Mouse (Mus musculus) neural tube, embryonic 11.5 days (tissue): Measurements from ENCODE around the gene Cmss1. TPM values are rescaled to one million over a fixed set of nuclear protein-coding genes. Genes with fewer than 3 reads are reported as not detected.
A peak's percentile ranks its signal among the peaks of the same experiment; 100 is the strongest.

Experiments
- ATAC-seq: fragments of 200-750 bp; cut with Nextera tagmentation; 2 replicates; pipeline ENCODE4 v1.8.0; 2017; ENCODE audit warnings: moderate number of reproducible peaks, mild to moderate bottlenecking, moderate TSS enrichment, moderate library complexity; ENCODE audit not compliant: insufficient read depth, low FRiP score, low TSS enrichment
- DNase-seq: peaks from one replicate; pipeline ENCODE4 v3.0.0-alpha.2; 2015; ENCODE audit warnings: low spot score
- H3K27ac ChIP-seq: fragments of 300-500 bp; sonication (generic); 2 replicates; pipeline ENCODE4 v1.5.1; 2014; ENCODE audit warnings: low read depth, mild to moderate bottlenecking, low read length
- H3K27me3 ChIP-seq: fragments of 300-500 bp; sonication (generic); 2 replicates; pipeline ENCODE4 v1.6.1; 2014; ENCODE audit warnings: mild to moderate bottlenecking, low read length, mixed read lengths; ENCODE audit not compliant: control insufficient read depth, insufficient read depth
- H3K36me3 ChIP-seq: fragments of 300-500 bp; sonication (generic); 2 replicates; pipeline ENCODE4 v1.6.1; 2014; ENCODE audit warnings: mild to moderate bottlenecking, low read length, moderate library complexity, mixed read lengths; ENCODE audit not compliant: control insufficient read depth, insufficient read depth
- H3K4me1 ChIP-seq: fragments of 300-500 bp; sonication (generic); 2 replicates; pipeline ENCODE4 v1.6.1; 2014; ENCODE audit warnings: low read length, mixed read lengths; ENCODE audit not compliant: control insufficient read depth, insufficient read depth
- H3K4me2 ChIP-seq: fragments of 300-500 bp; sonication (generic); 2 replicates; pipeline ENCODE4 v1.6.1; 2014; ENCODE audit warnings: low read depth, mild to moderate bottlenecking, moderate library complexity
- H3K4me3 ChIP-seq: fragments of 300-500 bp; sonication (generic); 2 replicates; pipeline ENCODE4 v1.5.1; 2014; ENCODE audit warnings: low read depth, low read length
- H3K9ac ChIP-seq: fragments of 300-500 bp; sonication (generic); 2 replicates; pipeline ENCODE4 v1.6.1; 2014; ENCODE audit warnings: mild to moderate bottlenecking, low read length
- H3K9me3 ChIP-seq: fragments of 300-500 bp; sonication (generic); 2 replicates; pipeline ENCODE4 v1.6.1; 2016; ENCODE audit warnings: low read length; ENCODE audit not compliant: control insufficient read depth
- WGBS: fragments of 180-500 bp; shearing (Covaris S2); extraction: QIAGEN DNeasy Blood & Tissue Kit; methylation state at CpG from one replicate; pipeline ENCODE4 v1.1.7; 2014; 5-methylcytosine and 5-hydroxymethylcytosine counted together
- polyA plus RNA-seq: library from polyadenylated mRNA; unstranded; fragments of >200 nt; fragmentation: Nextera tagmentation; extraction: Ambion mirVana; gene quantifications from 2 replicates; pipeline ENCODE4 v1.2.1, GENCODE M21; 2014

Gene Cmss1
- polyA plus RNA-seq, 1 experiment from 2014 or later, result 40.6 TPM

- Histone ChIP-seq H3K9ac (no peak overlapping the region), H3K27me3 (no peaks in the 10 kb centered on the region), H3K4me1 (no peaks in the 10 kb centered on the region), H3K4me2 (no peak overlapping the region), H3K36me3 (no peaks in the 10 kb centered on the region), H3K9me3 (no peaks in the 10 kb centered on the region), H3K27ac (no peak overlapping the region), H3K4me3 (no peak overlapping the region)
- WGBS, result 73% methylated on average over 8 of the region's 8 CpGs
- ATAC-seq, result no peak
- no peak for DNase-seq
Measured at GRCm38 (mm10) chr16:57318637-57319125, 288.0 kb downstream of the Cmss1 start.

GRCm38 (mm10) chr16:57317882-57318636 lies 288.6 kb downstream of the Cmss1 start:
- H3K4me3 ChIP-seq, result no peak overlapping the region
- ATAC-seq, result no peak
- no peaks in the 10 kb centered on the region for H3K4me1 ChIP-seq
- WGBS, result 47% methylated on average over 13 of the region's 13 CpGs
- no peaks in the 10 kb centered on the region for H3K27me3 ChIP-seq
- no peaks in the 10 kb centered on the region for H3K9me3 ChIP-seq
- no peak overlapping the region for H3K9ac ChIP-seq
- no peak overlapping the region for H3K27ac ChIP-seq
- no peaks in the 10 kb centered on the region for H3K36me3 ChIP-seq
- DNase-seq, result no peak
- H3K4me2 ChIP-seq, result no peak overlapping the region

GRCm38 (mm10) chr16:57317127-57317526 lies 289.5 kb downstream of the Cmss1 start:
- no peaks in the 10 kb centered on the region for H3K9me3 ChIP-seq
- H3K4me3 ChIP-seq, result no peak overlapping the region
- no peaks in the 10 kb centered on the region for H3K4me1 ChIP-seq
- H3K36me3 ChIP-seq, result no peaks in the 10 kb centered on the region
- H3K27me3 ChIP-seq, result no peaks in the 10 kb centered on the region
- H3K27ac ChIP-seq, result no peak overlapping the region
- DNase-seq, result no peak
- no peak for ATAC-seq
- no peak overlapping the region for H3K4me2 ChIP-seq
- WGBS, result 67% methylated on average over 4 of the region's 4 CpGs
- H3K9ac ChIP-seq, result no peak overlapping the region

GRCm38 (mm10) chr16:57315026-57315425 lies 291.6 kb downstream of the Cmss1 start:
- DNase-seq (no peak), ATAC-seq (no peak)
- Histone ChIP-seq H3K36me3 (no peaks in the 10 kb centered on the region), H3K27ac (no peak overlapping the region), H3K4me1 (no peaks in the 10 kb centered on the region), H3K27me3 (no peaks in the 10 kb centered on the region), H3K4me2 (no peak overlapping the region), H3K9ac (no peak overlapping the region), H3K9me3 (no peaks in the 10 kb centered on the region), H3K4me3 (no peak overlapping the region)
- 90% methylated on average over 9 of the region's 9 CpGs for WGBS

- no peaks in the 10 kb centered on the region for H3K36me3 ChIP-seq
- no peak overlapping the region for H3K4me2 ChIP-seq
- no peak overlapping the region for H3K9ac ChIP-seq
- 93% methylated on average over 3 of the region's 3 CpGs for WGBS
- H3K27me3 ChIP-seq, result no peaks in the 10 kb centered on the region
- DNase-seq (no peak), ATAC-seq (no peak)
- H3K9me3 ChIP-seq, result no peaks in the 10 kb centered on the region
- no peak overlapping the region for H3K4me3 ChIP-seq
- no peaks in the 10 kb centered on the region for H3K4me1 ChIP-seq
- H3K27ac ChIP-seq, result no peak overlapping the region
Measured at GRCm38 (mm10) chr16:57314236-57314635, 292.4 kb downstream of the Cmss1 start.

GRCm38 (mm10) chr16:57313487-57313886 lies 293.2 kb downstream of the Cmss1 start:
- WGBS, result 94% methylated on average over 3 of the region's 3 CpGs
- Histone ChIP-seq H3K9ac (no peak overlapping the region), H3K4me3 (no peak overlapping the region), H3K27me3 (no peaks in the 10 kb centered on the region), H3K4me2 (no peak overlapping the region), H3K9me3 (no peaks in the 10 kb centered on the region), H3K27ac (no peak overlapping the region), H3K36me3 (no peaks in the 10 kb centered on the region), H3K4me1 (no peaks in the 10 kb centered on the region)
- ATAC-seq (no peak), DNase-seq (no peak)

- 91% methylated on average over 2 of the region's 2 CpGs for WGBS
- no peak for DNase-seq
- no peak for ATAC-seq
Measured at GRCm38 (mm10) chr16:57312130-57312529, 294.5 kb downstream of the Cmss1 start.

GRCm38 (mm10) chr16:57305463-57305862 lies 301.2 kb downstream of the Cmss1 start:
- ATAC-seq, result no peak
- 87% methylated on average over 6 of the region's 6 CpGs for WGBS

More at GRCm38 (mm10) chr16:57312130-57312529, 294.5 kb downstream of the Cmss1 start:
- H3K36me3 ChIP-seq, result no peaks in the 10 kb centered on the region
- no peaks in the 10 kb centered on the region for H3K9me3 ChIP-seq
- H3K9ac ChIP-seq, result no peak overlapping the region
- H3K27ac ChIP-seq, result no peak overlapping the region
- no peaks in the 10 kb centered on the region for H3K27me3 ChIP-seq
- no peaks in the 10 kb centered on the region for H3K4me1 ChIP-seq
- H3K4me2 ChIP-seq, result no peak overlapping the region
- no peak overlapping the region for H3K4me3 ChIP-seq

GRCm38 (mm10) chr16:57303716-57304115 lies 302.9 kb downstream of the Cmss1 start:
- Histone ChIP-seq H3K36me3 (no peaks in the 10 kb centered on the region), H3K4me3 (no peak overlapping the region), H3K4me1 (no peaks in the 10 kb centered on the region), H3K27ac (no peak overlapping the region), H3K9me3 (no peaks in the 10 kb centered on the region), H3K4me2 (0 out of 2 replicates have a peak overlapping the region, but pooled peaks have one; percentile 14), H3K9ac (no peak overlapping the region), H3K27me3 (no peaks in the 10 kb centered on the region)
- DNase-seq (no peak), ATAC-seq (no peak)
- WGBS, result 57% methylated on average over 19 of the region's 19 CpGs

More at GRCm38 (mm10) chr16:57305463-57305862, 301.2 kb downstream of the Cmss1 start:
- Histone ChIP-seq H3K27me3 (no peaks in the 10 kb centered on the region), H3K9ac (no peak overlapping the region), H3K36me3 (no peaks in the 10 kb centered on the region), H3K27ac (no peak overlapping the region), H3K4me3 (no peak overlapping the region), H3K4me2 (no peak overlapping the region), H3K4me1 (no peaks in the 10 kb centered on the region), H3K9me3 (no peaks in the 10 kb centered on the region)
- DNase-seq, result no peak
